Mouse (Mus musculus) liver, embryonic 11.5 days (tissue): Measurements from ENCODE around the gene Mcrip1. TPM values are rescaled to one million over a fixed set of nuclear protein-coding genes. Genes with fewer than 3 reads are reported as not detected.

Experiments used
- ATAC-seq: fragments of 200-750 bp; cut with Nextera tagmentation; replicated peaks from 2 replicates; pipeline ENCODE4 v1.8.0; 2017; ENCODE audit warnings: moderate number of reproducible peaks, mild to moderate bottlenecking, moderate TSS enrichment, moderate library complexity; ENCODE audit not compliant: low FRiP score
- DNase-seq: peaks from one replicate; pipeline ENCODE4 v3.0.0-alpha.2; 2017; ENCODE audit warnings: low spot score
- H3K27ac ChIP-seq: fragments of 300-500 bp; sonication (generic); 2 replicates; pipeline ENCODE4 v1.5.1; 2014; ENCODE audit warnings: mild to moderate bottlenecking, low read depth, low read length, control low read depth
- H3K27me3 ChIP-seq: fragments of 300-500 bp; sonication (generic); replicated peaks from 2 replicates; pipeline ENCODE4 v1.6.1; 2014; ENCODE audit warnings: low read length, mixed read lengths; ENCODE audit not compliant: control insufficient read depth, insufficient read depth
- H3K36me3 ChIP-seq: fragments of 300-500 bp; sonication (generic); 2 replicates; pipeline ENCODE4 v1.6.1; 2014; ENCODE audit warnings: mild to moderate bottlenecking, low read length, moderate library complexity, mixed read lengths; ENCODE audit not compliant: control insufficient read depth, insufficient read depth
- H3K4me1 ChIP-seq: fragments of 300-500 bp; sonication (generic); replicated peaks from 2 replicates; pipeline ENCODE4 v1.6.1; 2014; ENCODE audit warnings: low read length, mixed read lengths; ENCODE audit not compliant: control insufficient read depth, insufficient read depth
- H3K4me2 ChIP-seq: fragments of 300-500 bp; sonication (generic); 2 replicates; pipeline ENCODE4 v1.6.1; 2014; ENCODE audit warnings: mild to moderate bottlenecking, control low read depth, moderate library complexity
- H3K4me3 ChIP-seq: fragments of 300-500 bp; sonication (generic); 2 replicates; pipeline ENCODE4 v1.5.1; 2014; ENCODE audit warnings: low read depth, low read length, control low read depth
- H3K9ac ChIP-seq: fragments of 300-500 bp; sonication (generic); 2 replicates; pipeline ENCODE4 v1.6.1; 2014; ENCODE audit warnings: low read depth, low read length, control low read depth
- H3K9me3 ChIP-seq: fragments of 300-500 bp; sonication (generic); 2 replicates; pipeline ENCODE4 v1.6.1; 2016; ENCODE audit warnings: low read length, inconsistent platforms, mixed read lengths; ENCODE audit not compliant: control insufficient read depth
- WGBS: fragments of 180-500 bp; shearing (Covaris S2); extraction: QIAGEN DNeasy Blood & Tissue Kit; methylation state at CpG from one replicate; pipeline ENCODE4 v1.1.7; 2014; 5-methylcytosine and 5-hydroxymethylcytosine counted together
- polyA plus RNA-seq: library from polyadenylated mRNA; unstranded; fragments of >200 nt; fragmentation: Nextera tagmentation; extraction: Ambion mirVana; gene quantifications from 2 replicates; pipeline ENCODE4 v1.2.1, GENCODE M21; 2014

Mcrip1 gene
- polyA plus RNA-seq, 1 experiment from 2014 or later: 123 TPM

DNA sequence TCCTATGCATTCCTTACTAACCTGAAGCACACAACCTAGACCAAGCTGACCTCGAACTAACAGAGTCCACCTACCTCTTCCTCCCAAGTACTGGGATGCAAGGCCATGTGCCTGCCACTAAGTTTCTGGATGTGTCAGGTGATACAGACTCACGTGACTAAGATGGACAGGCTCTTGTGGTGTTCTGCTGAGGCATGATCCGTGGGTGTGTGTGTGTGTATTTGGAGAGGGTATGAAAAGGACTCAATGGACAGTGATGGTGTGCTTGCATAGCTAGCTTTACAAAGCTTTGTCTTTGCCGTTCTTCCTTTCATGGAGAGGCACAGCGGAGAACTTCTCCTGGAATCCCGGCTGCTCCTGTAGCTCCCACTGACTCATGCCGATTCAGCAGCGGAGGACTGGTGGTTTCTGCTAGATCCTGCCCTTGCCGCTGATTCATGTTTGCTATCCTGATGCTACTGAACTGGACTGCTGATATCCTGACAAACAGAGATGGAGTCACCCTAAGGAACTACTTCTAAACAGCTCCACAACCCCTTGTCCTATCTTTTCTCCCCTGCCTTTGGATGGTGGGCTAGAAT, 41.1 kb downstream of the Mcrip1 start:
- no peak for ATAC-seq
- Histone ChIP-seq H3K4me2 (no peak overlapping the region), H3K4me3 (no peak overlapping the region), H3K9ac (no peak overlapping the region), H3K27me3 (no peaks in the 10 kb centered on the region), H3K4me1 (peaks cover 20% of the 10 kb centered on the region), H3K9me3 (no peaks in the 10 kb centered on the region), H3K36me3 (no peaks in the 10 kb centered on the region), H3K27ac (no peak overlapping the region)
- 85% methylated on average over 9 of the region's 9 CpGs for WGBS
- DNase-seq: no peak

DNA sequence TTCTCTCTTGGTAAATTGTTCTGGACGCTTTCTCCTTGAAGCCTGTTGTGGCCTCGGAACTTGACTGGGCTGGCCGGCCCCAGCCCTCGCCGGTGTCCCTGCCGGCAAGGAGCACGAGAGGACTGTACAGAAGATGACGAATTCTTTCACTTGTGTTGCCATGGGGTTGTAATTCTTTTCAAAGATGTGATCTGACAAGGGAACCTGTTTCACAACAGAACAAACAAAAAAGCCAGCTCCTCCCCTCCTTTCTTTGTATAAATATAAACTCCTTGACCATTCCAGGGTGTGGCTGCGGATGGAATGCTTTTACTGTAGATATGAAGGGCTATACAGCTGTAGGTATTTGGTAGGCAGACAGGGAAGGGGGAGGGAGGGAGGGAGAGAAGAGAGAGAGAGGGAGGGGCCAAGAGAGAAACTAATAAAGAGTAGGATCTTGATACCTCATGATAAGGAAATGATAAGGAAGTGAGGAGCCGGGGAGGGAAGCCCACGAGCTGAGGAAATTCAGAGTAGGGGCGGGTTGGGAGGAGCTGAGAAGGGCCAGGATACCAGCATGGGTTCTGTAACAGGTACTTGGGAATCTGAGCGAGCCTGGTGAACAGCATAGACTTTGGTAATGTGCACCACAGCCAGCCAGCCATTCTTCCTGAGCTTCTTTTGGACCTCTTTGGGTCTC, 41.8 kb downstream of the Mcrip1 start:
- no peak overlapping the region for H3K4me2 ChIP-seq
- H3K27ac ChIP-seq: no peak overlapping the region
- ATAC-seq (no peak), DNase-seq (no peak)
- peaks cover 20% of the 10 kb centered on the region for H3K4me1 ChIP-seq
- WGBS: 73% methylated on average over 13 of the region's 13 CpGs
- H3K9me3 ChIP-seq: no peaks in the 10 kb centered on the region
- no peaks in the 10 kb centered on the region for H3K36me3 ChIP-seq
- H3K4me3 ChIP-seq: no peak overlapping the region
- H3K9ac ChIP-seq: no peak overlapping the region
- H3K27me3 ChIP-seq: no peaks in the 10 kb centered on the region

DNA sequence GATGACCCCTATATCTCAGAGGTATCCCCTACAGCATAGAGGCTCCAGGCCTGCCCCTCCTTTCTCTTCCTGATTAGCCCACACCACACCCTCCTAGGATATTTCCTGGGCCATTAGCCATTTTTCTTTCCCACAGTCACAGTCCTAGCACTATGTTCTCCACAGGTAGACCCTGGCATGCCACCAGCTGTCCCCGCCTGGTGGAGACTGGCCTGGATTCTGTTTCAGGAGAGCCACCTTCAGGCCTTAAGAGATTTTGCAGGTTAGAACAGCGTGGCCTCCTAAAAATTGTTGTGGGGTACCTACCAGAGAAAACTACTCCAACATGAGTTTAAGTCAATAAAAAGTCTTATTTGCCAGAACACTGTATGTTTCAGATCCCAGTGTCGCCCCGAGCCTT, 42.6 kb downstream of the Mcrip1 start:
- H3K27me3 ChIP-seq: no peaks in the 10 kb centered on the region
- H3K4me3 ChIP-seq: no peak overlapping the region
- no peak; the same call in 1 of the 2 replicates for ATAC-seq
- H3K9ac ChIP-seq: no peak overlapping the region
- DNase-seq: no peak
- H3K9me3 ChIP-seq: no peaks in the 10 kb centered on the region
- H3K4me1 ChIP-seq: peaks cover 20% of the 10 kb centered on the region
- WGBS: 59% methylated on average over 4 of the region's 4 CpGs
- no peak overlapping the region for H3K27ac ChIP-seq
- no peaks in the 10 kb centered on the region for H3K36me3 ChIP-seq
- H3K4me2 ChIP-seq: no peak overlapping the region

DNA sequence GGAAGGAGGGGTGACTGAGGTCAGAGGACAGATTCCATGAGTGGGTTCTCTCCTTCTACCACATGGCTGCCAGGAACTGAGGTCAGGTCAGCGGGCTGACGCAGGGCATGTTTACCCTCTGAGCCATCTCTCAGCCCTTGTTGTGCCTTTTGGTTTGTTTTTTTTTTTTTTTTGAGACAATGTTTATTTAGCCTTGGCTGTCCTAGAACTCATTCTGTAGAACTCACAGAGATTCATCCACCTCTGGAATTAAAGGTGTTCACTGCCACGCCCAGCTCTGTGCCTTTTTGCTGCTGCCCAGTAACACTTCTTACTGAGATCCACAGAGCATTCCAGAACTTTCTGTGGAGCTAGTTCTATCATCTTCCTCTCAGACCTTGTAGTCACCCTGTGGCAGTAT, 43.9 kb downstream of the Mcrip1 start:
- Histone ChIP-seq H3K9me3 (no peaks in the 10 kb centered on the region), H3K36me3 (no peaks in the 10 kb centered on the region), H3K4me1 (peaks cover 20% of the 10 kb centered on the region), H3K27ac (no peak overlapping the region), H3K4me3 (no peak overlapping the region), H3K27me3 (no peaks in the 10 kb centered on the region), H3K4me2 (no peak overlapping the region), H3K9ac (no peak overlapping the region)
- WGBS: 79% methylated on average over 3 of the region's 3 CpGs
- ATAC-seq: no peak
- no peak for DNase-seq

DNA sequence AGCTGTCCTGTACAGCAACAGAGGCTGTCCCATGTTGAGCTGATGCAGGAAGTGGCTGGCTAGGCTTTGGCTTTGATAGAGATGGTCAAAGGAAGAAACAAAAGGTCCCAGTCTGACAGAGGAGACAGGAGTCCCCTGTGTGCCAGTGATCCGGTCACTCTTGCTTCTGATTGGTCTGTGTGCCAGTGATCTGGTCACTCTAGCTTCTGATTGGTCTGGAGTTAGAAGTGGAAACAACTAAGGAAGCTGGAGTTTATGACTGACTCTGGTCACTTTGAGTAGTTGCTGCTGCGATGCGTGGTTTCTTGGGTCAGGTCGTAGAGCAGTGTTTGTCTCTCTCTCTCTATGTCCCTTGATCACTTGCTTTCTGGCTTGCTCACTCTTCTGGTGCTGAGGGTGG, 47.8 kb downstream of the Mcrip1 start:
- DNase-seq (no peak), ATAC-seq (no peak)
- Histone ChIP-seq H3K27me3 (no peaks in the 10 kb centered on the region), H3K27ac (no peak overlapping the region), H3K36me3 (peaks cover 20% of the 10 kb centered on the region), H3K9ac (no peak overlapping the region), H3K4me1 (peaks cover 7% of the 10 kb centered on the region; the same call in 1 of the 2 replicates), H3K9me3 (no peaks in the 10 kb centered on the region), H3K4me3 (no peak overlapping the region), H3K4me2 (no peak overlapping the region)
- WGBS: 79% methylated on average over 4 of the region's 4 CpGs

DNA sequence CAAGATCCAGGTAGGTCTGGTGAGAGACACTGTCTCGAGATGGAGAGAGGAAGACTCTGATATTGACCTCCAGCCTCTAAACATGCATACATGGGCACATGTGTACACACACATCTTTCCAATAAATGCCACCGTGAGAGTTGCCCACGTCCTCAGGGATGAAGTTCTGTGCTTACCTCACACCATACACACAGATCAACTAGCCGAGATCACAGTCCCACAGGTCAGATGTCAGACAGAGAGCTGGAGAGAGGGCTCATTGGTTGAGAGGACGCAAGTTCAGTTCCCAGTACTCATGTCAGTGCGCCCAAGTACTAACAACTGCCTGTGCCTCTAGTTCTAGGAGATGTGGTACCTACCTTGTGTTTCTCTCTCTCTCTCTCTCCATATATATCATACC, 48.5 kb downstream of the Mcrip1 start:
- H3K27ac ChIP-seq: no peak overlapping the region
- H3K27me3 ChIP-seq: no peaks in the 10 kb centered on the region
- peaks cover 7% of the 10 kb centered on the region; the same call in 1 of the 2 replicates for H3K4me1 ChIP-seq
- ATAC-seq (no peak), DNase-seq (no peak)
- 54% methylated on average over 6 of the region's 6 CpGs for WGBS
- no peak overlapping the region for H3K9ac ChIP-seq
- no peaks in the 10 kb centered on the region for H3K9me3 ChIP-seq
- H3K4me3 ChIP-seq: no peak overlapping the region
- H3K36me3 ChIP-seq: peaks cover 24% of the 10 kb centered on the region
- H3K4me2 ChIP-seq: no peak overlapping the region

DNA sequence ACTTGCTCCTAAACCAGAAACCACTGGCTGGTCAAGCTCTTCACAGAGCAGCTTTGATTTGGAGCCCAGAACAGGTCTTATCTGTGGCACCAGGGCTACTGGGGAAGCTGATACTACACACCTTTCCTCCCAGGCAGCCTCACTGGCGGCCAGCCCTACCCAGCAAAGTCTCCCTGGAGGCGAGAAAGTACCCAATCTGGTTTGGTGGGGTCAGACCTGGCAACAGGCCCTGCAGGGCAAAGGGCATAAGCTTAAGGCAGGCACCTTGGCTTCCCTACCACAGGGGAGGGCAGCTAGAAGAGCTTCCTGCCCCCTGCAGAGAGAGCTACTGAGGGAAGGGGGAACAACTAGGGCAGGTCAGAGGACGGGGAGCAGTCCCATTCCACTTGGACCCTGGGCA, 49.2 kb downstream of the Mcrip1 start:
- Histone ChIP-seq H3K27me3 (no peaks in the 10 kb centered on the region), H3K4me2 (no peak overlapping the region), H3K9ac (no peak overlapping the region; the same call in 1 of the 2 replicates), H3K4me3 (no peak overlapping the region), H3K36me3 (peaks cover 24% of the 10 kb centered on the region), H3K9me3 (no peaks in the 10 kb centered on the region), H3K27ac (peak overlapping the region; percentile 43; the same call in 1 of the 2 replicates), H3K4me1 (peaks cover 4% of the 10 kb centered on the region; the same call in 1 of the 2 replicates)
- ATAC-seq (no peak), DNase-seq (no peak)
- WGBS: 23% methylated on average over 3 of the region's 3 CpGs

DNA sequence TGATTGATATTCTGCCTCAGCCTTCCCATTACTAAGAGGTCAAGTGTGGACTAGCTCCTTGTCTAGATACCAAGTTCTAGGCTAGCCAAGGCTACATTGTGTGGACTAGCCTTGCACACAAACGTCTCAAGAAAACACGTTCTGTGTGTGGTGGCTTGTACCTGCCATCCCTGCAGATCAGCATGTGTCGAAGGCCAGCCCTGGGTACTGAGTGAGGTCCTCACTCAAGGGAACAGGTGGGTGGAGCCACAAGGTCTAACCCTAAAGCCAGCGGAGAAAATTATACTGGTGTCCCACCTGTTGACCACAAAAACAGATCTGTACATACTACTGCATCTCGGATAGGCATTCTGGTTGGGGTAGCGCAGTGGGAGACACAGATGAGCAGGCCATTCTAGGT, 49.6 kb downstream of the Mcrip1 start:
- H3K27ac ChIP-seq: no peak overlapping the region
- no peak for ATAC-seq

DNA sequence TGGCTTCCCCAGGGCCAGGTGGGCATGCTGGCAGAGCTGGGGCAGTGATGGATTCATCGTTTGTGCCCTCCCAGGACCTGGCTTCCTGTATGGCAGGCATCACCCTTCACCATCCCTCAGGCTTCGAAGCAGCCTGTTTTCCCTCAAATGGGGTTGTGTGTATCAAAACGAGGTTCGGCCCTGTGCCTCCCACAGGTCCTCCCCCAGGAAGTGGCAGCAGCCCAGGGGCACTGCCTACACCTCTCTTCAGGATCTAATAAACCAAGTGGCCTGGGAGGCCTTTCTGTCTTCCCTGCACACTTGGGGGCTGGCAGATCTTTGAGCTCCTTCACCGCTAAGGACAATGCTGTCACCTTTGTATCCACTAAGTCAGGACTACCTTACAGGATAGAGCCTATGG, 50.6 kb downstream of the Mcrip1 start:
- no peaks in the 10 kb centered on the region for H3K27me3 ChIP-seq
- 85% methylated on average over 5 of the region's 5 CpGs for WGBS
- H3K36me3 ChIP-seq: peaks cover 32% of the 10 kb centered on the region
- ATAC-seq (no peak), DNase-seq (no peak)
- no peak overlapping the region for H3K4me2 ChIP-seq
- no peak overlapping the region for H3K4me3 ChIP-seq
- no peak overlapping the region for H3K27ac ChIP-seq
- H3K9ac ChIP-seq: no peak overlapping the region
- H3K4me1 ChIP-seq: peaks cover 7% of the 10 kb centered on the region; the same call in 1 of the 2 replicates
- H3K9me3 ChIP-seq: no peaks in the 10 kb centered on the region

More for the DNA sequence above, 49.6 kb downstream of the Mcrip1 start:
- H3K27me3 ChIP-seq: no peaks in the 10 kb centered on the region
- 71% methylated on average over 6 of the region's 6 CpGs for WGBS
- DNase-seq: no peak
- peaks cover 4% of the 10 kb centered on the region; the same call in 1 of the 2 replicates for H3K4me1 ChIP-seq
- no peak overlapping the region for H3K4me2 ChIP-seq
- peaks cover 27% of the 10 kb centered on the region for H3K36me3 ChIP-seq
- H3K9ac ChIP-seq: no peak overlapping the region
- no peak overlapping the region for H3K4me3 ChIP-seq
- H3K9me3 ChIP-seq: no peaks in the 10 kb centered on the region
